Mouse (Mus musculus) testis, postnatal 10 days (tissue): ENCODE results near the gene Klhl11.

Experiments
- DNase-seq: peaks from one replicate; pipeline ENCODE4 v3.0.0; 2021; ENCODE audit warnings: low spot score

Klhl11 gene

GRCm38 (mm10) chr11:100471352-100472196 is 967 bp downstream of the Klhl11 start:
- DNase-seq: no peak

GRCm38 (mm10) chr11:100465833-100466232 is 6.7 kb downstream of the Klhl11 start:
- DNase-seq: no peak

GRCm38 (mm10) chr11:100465229-100465792 is 7.2 kb downstream of the Klhl11 start:
- DNase-seq: no peak

GRCm38 (mm10) chr11:100462699-100463098 is 9.8 kb downstream of the Klhl11 start:
- no peak for DNase-seq

GRCm38 (mm10) chr11:100457711-100458110 is 14.8 kb downstream of the Klhl11 start:
- DNase-seq: no peak

GRCm38 (mm10) chr11:100457247-100457646 is 15.3 kb downstream of the Klhl11 start:
- DNase-seq: no peak

GRCm38 (mm10) chr11:100442625-100443024 is 29.9 kb downstream of the Klhl11 start:
- DNase-seq: no peak

GRCm38 (mm10) chr11:100441797-100442196 is 30.7 kb downstream of the Klhl11 start, which contains the start of the genes Nt5c3b and Klhl10:
TSS of gene Nt5c3b (minus strand) at chr11:100441808.
TSS of gene Klhl10 (plus strand) at chr11:100441917.
- no peak for DNase-seq

GRCm38 (mm10) chr11:100440691-100441522 is 31.6 kb downstream of the Klhl11 start:
- DNase-seq: peak; percentile 92

GRCm38 (mm10) chr11:100437901-100438300 is 34.6 kb downstream of the Klhl11 start:
- no peak for DNase-seq

- peak; percentile 45 for DNase-seq
These were observed 36.8 kb downstream of the Klhl11 start for GRCm38 (mm10) chr11:100435678-100436246.

- no peak for DNase-seq
These were observed 40.5 kb downstream of the Klhl11 start for GRCm38 (mm10) chr11:100432002-100432401.

GRCm38 (mm10) chr11:100430052-100430451 is 42.5 kb downstream of the Klhl11 start:
- no peak for DNase-seq

GRCm38 (mm10) chr11:100428612-100429199 is 43.8 kb downstream of the Klhl11 start:
- DNase-seq: peak; percentile 90

GRCm38 (mm10) chr11:100426820-100427219 is 45.7 kb downstream of the Klhl11 start:
- no peak for DNase-seq

GRCm38 (mm10) chr11:100425851-100426250 is 46.7 kb downstream of the Klhl11 start:
- DNase-seq: peak; percentile 88

- DNase-seq: no peak
These were observed 48.7 kb downstream of the Klhl11 start for GRCm38 (mm10) chr11:100423836-100424235.

- no peak for DNase-seq
These were observed 51.0 kb downstream of the Klhl11 start for GRCm38 (mm10) chr11:100421537-100421936.

GRCm38 (mm10) chr11:100414914-100415822 is 57.4 kb downstream of the Klhl11 start, which contains the start of gene Fkbp10:
TSS of gene Fkbp10 (plus strand) at chr11:100415697.
- DNase-seq: peak; percentile 83
